Mouse (Mus musculus) right cerebral cortex, postnatal 14 days (tissue): Measurements from ENCODE around the gene Arhgap27.

ENCODE experiments used
- DNase-seq: peaks from one replicate; pipeline ENCODE4 v3.0.0; 2022

Arhgap27 gene

DNA sequence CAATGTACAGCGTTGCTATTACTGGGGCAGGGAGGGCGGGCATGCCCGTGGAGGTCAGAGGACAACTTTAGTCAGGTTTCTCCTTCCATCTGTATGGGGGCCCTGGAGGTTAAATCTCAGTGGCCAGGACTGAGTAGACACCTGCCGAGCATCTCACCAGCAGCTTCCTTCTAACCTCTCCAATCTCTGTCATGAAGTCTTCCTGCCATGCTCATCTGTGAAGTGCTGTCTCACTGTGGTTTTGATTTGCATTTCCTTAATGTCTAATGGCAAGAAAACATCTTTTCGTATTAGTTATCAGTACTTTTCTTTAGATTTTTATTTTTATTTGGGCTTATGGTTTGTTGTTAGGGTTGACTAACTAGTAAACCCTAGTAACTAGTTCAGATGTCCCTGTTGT is 17.0 kb upstream of the Arhgap27 start:
- no peak for DNase-seq

DNA sequence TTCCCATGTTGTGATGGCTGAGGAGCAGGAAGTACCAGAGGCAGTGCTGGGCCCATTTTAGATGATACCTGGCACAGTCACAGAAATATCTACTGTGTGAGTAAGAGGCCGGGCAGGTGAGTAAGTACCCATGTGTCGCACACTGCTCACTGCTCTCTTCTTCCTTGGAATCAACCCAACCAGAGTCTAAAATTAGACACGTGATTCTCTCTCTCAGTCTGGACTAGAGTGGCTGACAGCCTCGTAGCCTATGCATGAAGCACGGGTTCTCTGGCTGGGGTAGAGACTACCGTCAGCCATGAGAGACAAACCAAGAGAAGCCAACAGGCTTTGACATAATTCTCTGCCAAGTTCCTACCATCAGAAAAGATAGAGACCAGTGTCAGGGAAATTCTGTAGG is 14.8 kb upstream of the Arhgap27 start:
- no peak for DNase-seq

DNA sequence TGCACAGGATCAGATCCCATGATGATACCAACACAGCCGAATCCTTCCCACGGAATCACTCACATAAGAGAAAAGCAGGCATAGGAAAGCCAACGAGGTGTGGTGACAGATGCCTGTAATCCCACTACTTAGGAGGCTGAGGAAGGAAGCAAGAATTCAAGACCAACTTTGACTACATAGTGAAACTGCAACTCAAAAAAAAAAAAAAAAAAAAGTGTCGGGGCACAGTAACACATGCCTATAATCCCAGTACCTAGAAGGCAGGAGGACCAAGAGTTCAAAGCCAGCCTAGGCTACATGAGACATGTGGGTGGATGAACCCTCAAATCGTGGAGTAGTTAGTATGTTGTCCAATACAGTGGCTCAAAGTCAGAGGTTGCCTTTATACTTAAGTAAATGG is 12.3 kb upstream of the Arhgap27 start:
- no peak for DNase-seq

DNA sequence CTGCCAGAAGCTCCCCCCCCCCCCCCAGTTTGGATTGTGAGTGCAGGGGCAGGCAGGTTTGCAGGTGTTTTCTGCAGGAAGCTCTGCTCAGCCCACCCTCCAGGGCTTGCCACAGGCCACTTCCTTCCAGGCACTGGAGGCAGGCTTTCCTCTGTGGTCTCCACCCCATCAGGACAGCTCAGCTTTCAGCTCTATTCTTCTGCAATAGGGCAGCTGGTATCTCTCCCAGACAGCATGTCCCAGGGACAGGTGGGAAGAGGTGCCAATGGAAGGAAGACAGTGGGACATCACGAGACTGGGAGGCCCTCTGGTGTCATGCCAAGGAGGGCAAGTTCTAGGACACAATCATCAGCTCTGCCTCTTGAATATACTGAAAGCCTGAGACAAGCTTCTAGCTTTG is 11.8 kb upstream of the Arhgap27 start:
- no peak for DNase-seq

DNA sequence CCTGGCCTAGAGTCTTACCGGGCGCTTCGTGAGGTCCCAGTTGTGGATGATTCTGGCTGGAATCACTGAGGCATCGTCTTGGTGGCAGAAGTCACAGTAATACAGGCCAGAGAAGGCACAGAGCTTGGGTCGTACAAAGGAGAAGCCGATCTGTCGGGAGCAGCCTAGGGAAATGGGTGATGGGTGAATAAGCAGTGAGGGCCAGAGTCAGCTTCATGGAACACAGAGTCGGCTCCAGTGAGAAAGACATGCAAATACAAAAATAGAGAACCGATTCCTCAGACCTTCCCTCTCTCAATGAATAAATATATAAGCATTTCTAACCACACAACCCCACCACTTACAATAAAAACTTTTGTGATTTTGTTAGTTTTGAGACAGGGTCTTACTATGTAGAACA is 10.4 kb upstream of the Arhgap27 start:
- no peak for DNase-seq

DNA sequence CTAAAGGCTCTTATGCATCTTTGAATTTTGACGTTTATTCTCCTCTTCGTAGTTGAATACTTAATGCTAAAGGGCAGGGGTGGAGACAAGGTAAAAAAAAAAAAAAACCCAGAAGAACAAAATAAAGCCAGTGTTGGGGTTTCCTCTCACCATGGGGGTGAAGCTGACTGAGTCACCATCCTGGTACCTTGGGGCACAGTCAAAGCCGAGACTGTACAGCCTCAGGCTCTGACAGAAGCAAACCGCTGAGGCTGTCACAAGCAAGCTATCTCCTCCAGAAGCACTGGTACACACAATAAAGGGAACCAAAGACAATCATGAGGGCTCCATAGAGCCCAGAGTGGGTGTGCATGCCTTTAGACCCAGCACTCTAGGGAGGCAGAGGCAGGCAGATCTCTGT is 9.1 kb upstream of the Arhgap27 start:
- no peak for DNase-seq

DNA sequence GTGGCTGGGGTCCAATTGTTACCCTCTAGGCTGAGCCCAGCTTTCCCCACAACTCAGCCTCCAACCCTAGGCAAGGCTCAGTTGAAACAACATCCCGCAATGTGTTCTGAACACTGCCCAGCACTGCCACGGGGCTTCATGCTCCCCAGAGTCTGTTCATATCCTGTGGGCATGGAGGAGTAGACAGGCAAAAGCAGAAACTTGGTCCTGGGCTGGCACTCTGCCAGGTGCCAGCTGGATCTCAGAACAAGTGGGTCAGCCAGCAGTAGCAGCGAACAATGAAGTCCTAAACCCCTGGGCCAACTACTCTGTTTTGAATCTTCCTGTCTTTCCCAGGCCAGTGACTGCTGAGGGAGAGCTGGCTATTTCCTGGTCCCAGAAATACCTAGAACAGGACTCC is 8.6 kb upstream of the Arhgap27 start:
- DNase-seq: peak; percentile 61

DNA sequence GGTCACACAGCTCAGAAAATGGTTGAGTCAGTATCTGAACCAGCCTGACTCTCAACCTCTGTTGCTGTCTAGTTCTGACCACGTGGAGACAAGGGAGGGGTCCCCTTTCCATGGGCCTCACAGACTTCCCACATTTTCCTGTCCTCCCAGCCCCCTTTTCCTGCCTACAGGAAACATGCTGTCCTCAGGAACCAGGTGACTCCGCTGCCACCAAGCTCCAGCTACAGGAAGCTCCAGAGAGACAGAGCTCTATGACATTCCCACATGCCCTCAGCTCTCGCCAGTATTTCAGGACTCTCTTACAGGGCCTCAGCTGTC is 7.7 kb upstream of the Arhgap27 start:
- no peak for DNase-seq

DNA sequence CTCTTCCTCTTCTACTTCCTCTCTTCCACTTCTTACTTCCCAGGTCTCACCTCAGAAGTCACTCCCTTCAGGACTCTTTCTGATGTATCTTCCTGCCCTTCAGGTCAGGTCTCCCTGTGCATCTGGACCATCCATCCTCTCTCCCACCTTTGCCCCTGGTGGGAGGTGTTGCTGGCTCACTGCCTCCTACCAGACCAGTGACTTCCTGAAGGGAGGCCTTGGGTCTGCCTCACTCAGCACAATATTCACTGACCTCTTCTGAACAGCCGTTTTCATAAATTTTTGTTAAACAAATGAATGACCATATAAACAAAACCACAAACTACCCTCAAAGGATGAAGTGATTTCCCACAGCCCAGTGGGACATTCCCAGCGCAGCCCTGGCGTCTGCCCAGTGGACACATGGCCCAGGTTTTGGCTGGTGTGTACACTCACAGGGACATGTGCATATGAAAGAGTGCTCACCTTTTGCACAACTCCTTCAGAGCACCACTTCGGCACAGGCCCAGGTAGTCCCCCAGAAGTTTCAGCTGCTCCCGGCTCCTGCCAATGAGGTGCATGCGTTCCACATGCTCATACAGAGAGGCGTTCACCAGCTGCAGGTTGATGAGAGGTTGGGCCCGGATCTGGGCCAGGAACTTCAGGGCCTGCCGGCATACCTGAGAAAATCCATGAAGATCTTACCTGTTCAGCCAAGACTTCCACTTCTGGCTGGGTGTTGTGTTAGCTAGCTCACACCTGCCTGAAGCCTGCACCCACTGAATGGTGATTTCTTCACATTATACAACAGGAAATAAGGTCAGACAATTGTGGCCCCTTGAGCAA is 7.1 kb upstream of the Arhgap27 start:
- no peak for DNase-seq

DNA sequence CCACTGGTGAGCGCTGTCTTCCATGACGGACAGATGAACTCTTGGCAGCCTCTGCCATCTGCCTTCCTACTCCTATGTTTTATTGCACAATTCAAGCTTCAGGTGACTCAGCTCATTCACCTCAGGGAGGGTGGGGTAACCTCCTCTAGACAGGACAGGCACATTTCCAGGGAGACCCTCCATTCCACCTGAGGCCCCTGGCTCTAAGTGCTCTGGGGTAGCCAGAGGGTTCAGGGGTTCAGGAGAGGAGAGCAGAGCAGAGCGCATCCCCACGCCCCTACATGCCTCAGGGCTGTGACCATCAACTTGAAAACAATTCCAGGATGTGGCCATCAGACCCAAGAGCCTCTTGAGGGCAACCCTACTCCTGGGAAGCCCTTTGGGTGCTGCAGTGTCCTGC is 2.0 kb upstream of the Arhgap27 start:
- DNase-seq: no peak

DNA sequence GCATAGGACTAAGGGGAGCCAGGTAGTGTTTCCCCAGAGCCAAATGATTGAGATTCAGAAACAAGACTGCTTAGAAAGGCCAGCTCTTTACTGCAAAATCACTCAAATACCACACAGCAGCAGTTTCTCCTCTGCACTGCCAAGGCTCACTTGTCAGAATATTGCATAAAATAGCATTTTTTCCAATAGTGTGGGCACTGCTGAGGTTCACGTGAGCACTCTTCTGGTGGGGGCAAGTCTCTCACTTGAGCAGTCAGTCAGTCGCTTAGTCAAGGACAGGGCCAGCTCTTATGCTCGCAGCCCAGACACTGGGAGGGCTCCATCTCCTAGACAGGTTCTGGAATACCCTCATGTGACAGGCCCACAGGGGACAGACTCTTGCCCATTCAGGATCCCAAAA is 1.5 kb upstream of the Arhgap27 start:
- no peak for DNase-seq

DNA sequence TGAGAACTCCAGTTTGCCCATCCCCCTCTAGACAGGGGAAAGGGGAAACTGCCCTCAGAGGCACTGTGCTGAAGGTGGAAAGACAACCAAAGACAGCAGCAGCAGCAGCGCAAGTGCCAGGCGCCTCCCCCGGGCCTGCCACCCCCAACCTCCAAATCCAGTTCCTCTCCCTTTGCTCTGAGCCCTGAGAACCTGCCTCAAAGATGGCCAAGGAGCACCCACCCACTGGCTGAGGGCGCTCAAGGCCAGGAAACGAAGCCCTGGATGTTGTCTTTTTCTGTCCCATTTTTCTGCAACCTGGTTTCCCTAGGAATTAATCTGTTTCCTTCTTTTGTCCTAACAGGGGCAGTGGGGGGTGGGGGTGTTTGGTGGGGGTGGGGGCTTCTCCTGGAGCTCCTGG is 843 bp upstream of the Arhgap27 start:
- no peak for DNase-seq

DNA sequence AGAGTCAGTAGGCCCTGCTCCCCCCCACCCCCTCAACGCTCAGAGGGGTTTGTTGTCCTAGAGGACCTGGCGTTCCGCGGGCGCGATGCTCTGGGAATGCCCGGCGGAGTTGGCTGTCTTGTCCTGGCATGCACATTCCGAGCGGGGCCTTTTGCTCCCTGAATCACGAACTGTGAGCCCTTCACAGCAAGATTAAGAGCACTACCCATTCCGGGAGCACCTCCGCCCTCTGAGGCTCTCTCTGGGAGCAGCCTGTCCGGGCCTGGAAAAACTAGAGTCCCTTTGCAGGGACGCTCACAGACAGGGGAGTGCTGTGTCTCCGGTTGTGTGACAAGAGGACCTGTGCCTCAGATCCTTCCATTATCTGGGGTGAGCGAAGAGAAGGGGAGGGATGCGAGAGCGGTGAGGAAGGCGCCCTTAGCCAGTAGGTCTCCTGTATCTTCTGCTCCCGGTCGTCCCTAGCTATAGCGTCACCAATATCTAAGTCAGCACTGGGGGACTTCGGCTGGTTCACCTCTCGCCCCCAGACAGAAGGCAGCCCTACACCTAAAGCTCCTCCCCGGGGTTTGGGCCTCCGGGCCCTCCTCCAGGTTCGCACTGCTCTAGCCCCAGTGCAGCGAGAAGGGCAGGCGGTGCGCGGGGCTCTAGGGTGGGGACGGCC is 841 bp downstream of the Arhgap27 start:
- no peak for DNase-seq

DNA sequence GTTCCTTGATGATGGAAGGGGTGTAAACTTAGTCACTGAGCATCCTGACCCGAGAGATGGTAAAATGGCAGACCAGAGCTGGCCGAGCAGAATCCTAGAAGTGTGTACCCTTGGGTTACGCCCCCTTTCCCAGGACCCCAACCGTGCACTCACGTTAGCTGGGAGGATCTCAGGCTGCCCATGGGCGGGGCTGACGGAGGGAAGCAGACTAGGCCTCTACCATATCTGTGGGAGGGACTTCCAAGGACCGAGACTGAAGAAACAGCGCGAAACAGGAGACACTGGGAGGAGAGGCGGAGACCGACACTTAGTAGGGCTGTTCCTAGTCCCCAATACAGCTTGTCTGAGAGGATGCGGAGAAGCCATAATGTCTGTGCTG is 1.4 kb downstream of the Arhgap27 start:
- no peak for DNase-seq

DNA sequence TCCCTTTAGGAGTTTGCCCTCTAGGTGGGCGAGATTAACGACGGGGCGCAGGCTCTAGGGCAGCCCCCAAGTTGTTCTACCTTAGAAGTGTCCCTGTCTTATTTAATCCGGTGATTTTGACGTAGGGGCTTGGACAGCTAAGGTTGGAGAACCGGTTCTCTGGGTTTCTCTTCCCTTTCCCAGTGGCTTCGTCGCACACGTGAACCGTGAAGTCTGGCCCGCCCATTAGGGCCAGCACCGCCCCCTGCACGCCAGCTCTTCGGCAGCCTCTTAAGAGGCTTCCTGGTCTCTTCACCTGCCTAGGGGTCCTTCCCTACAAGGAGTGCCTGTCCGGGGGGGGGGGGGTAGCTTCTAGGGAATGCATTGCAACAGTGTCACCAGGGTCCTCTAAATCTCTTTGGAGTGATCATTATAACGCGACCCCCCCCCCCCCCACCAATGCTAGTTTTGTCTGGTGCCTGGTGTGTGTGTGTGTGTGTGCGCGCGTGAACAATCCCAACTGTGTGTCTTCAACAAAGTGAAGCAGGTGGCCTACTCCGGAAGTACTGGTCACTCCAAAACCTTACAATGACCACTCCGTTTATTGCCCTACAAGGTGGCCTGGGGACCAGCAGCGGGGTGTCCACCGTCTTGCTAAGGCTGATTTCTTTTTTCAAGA is 2.0 kb downstream of the Arhgap27 start:
- no peak for DNase-seq

DNA sequence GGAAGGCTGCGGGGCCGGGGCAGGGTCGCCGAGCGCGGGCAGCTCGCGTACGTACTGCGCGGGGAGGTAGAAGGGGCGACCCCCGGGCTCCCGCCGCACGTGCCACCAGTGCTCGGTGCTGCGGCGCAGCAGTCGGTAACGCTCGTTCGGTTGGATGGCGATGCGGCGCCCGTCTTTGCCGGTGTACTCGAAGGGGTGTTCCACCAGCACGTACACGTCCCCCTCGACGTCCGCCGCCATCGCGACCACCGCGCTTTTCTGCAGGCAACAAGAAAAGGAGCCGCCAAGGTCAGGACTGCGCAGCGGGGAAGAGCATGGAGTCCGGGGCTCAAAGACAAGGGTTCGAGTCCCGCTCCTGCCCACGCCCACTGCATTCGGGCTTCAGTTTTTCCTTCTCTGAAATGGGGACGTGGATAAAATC is 2.8 kb downstream of the Arhgap27 start:
- DNase-seq: no peak

DNA sequence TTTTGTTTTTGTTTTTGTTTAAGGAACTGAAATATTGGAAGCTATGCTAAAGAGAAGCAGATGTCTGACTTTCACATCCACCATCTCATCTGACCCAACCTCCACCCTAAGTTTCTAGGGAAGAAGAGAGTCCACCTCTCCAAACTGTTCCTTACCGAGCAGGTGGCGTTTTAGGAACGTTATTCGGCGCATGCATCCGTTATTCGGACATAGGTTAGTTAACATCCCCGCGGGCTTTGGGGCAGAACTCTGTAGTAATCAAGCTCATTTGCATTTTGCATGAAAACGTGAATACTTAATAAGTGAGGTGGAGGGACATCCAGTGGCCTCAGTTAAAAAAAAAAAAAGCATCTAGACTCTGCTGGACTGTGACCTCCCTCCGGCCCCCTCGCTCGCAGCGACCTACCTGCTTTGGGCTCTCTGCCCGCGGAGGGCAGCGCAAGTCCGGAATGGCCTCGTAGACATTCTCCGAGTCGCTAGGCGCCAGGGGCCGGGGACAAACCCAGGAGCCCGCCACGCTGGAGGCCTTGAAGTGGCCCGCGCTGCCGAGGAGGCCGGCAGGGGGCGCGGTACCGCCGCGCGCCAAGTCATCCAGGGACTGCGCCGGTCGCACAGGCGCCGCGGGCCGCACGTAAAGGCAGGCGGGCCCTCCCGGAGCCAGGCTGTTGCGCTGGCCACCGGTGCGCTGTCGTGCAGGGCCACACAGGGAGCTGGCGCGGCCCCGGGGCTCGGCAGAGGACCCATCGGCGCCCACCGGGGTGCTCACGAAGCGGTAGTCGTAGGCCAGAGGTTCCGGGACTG is 3.5 kb downstream of the Arhgap27 start:
- peak; percentile 80 for DNase-seq

DNA sequence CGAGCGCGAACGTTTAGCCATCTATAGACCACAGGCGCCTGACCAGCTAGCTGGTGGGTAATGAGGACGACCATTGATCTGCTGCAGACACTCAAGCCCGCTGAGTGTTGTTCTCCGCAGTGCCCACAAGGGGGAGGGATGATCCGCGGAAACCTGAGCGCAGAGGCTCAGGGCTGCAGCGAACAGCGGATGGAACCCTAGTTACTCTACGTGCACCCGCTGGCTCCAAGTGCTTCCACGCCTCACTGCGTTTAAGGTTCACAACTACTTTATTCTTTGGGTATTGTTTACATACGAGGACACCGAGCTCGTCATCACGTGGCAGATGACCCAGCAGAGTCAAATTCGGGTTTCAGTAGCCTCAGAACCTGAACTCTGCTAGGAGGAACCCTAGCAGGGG is 4.4 kb downstream of the Arhgap27 start:
- peak; percentile 60 for DNase-seq

DNA sequence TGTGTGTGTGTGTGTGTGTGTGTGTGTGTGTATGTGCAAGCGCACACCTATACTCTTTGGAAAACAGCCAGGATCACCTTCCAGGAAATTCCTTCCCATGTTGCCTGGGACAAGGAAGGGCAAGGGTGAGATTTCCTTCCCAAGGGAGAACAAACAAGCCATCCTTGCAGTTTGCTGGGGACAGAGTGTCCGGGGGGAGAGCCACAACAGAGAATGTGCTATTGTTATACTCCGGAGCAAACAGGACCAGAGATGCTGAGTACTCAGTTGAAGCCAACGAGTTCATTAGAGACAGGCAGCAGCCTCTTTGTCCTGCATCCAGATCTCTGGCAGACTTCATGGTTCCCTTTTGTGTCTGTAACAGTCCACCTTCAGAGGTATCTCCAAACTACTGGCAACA is 5.2 kb downstream of the Arhgap27 start:
- no peak for DNase-seq

DNA sequence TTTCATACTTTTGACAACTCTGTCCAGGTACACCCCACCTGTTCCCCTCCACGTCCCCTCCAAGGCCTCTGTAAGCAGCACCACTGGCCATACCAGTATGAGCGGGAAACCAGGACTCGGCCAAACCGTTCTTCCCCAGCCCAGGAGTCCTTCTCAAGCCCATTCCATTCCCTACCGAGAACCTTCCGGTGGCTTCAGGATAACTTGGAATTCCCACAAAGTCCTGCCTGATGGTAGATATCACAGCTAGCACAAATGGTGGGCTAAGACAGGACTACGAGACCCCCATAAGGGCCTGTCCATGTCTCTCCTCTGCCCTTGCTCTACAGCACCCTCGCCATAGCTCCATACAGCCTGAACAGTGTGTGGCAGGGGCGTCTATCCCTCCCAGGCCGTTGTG is 5.8 kb downstream of the Arhgap27 start:
- DNase-seq: no peak

DNA sequence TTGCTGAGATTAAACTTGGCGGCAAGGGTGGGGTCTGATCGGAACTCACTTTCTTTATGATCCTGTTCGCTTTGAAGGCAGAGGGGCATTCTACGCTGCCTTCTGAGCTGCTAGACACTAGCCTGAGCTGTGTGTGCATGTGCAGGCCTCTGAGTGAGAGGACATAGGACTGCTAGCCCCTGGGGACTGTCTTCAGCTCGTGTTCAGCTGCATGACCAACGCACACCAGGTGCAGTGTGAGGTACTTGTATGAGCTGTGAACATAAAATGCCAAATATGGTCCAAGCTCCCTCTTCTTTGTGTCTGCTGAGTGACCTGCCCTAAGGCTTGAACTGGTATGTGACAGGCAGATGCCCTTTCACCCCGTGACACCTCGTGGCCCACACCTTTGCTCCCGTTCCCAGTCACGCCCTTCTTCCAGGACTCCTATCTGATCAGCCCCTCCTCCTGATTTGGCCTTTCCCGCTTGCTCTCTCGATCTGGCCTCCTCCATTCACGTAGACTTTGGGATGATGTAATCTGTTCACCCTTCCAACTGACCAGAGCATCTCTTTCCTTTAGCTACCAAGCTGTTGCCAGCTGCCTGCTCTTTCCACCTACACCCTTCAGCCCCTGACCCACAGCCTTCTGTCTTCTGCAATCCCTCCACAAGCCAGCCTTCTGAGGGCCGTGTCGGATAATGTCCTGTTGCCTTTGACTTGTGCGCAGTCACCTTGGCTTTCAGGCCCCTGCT is 6.4 kb downstream of the Arhgap27 start:
- DNase-seq: no peak

DNA sequence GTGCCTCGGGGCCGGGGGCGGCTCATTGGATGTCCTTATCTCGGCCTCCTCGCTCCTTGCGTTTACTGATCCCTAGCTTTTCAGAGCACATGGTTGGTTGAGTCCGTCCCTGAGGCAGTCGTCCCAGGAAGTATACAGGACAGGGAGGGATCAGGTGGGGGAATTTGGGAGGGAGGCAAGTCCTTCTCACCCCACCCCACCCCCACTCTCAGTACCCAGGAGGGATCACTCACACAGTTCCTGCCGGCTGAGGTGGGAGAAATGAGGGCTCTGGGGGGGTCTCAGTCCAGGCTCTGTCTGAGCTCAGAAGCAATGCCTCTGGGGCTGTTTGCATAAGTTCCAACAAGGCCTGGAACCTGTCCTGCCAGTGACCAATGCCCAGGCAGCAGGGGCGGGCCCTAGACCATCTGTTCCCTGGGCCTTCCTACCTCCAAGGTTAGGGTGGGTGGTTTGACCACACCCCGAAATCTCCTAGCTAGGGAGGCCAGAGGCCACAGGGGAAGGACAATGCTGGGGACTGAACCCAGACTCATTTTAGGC is 7.4 kb downstream of the Arhgap27 start:
- DNase-seq: no peak

DNA sequence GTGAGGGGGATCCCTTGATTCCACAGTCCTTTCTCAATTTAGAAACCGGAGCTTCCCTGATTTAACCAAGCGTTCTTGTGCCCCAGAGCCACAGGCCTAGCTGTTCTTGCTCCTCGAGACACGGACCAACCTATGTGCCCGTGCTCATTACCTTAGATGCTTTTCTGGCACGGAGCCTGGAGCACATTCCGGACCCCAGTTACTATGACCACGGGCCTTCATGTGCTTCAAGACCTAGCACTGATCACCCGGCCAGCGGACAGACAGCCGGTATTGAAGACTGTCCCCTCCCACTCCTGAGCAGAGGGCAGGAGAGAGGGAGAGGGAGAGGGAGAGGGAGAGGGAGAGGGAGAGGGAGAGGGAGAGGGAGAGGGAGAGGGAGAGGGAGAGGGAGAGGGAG is 8.2 kb downstream of the Arhgap27 start:
- DNase-seq: no peak
